Mouse (Mus musculus): ENCODE measurements around the gene Tm6sf2.

DNA sequence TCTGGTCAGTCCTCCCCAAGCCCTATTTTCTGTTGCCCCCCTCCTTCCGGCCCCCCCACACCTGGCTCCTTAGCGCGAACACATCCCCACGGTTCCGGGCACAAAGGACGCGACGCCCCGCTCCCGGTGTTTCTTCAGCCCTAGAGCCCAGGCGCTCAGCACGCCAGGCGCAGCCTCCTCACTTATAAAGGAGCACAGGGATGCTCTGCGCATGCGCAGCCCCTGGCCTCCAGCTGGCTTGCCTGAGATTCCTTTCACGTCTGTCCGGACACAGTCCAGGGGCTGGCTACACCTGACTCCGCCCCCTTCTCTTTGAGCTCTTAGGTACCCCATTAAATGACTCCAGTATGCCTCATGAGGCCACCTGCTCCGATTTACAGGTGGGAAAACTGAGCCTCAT is 47.9 kb downstream of the Tm6sf2 start, which contains the start of gene Ncan:
- TF ChIP-seq CTCF (conservative IDR thresholded peaks at IDR 0.05; ENCODE audit: low read length), result no peak
- TF ChIP-seq POU5F1 (IDR thresholded peaks at IDR 0.05; ENCODE audit: borderline replicate concordance, low read length), result no peak

Measured in E14TG2a.4 (cell line).